ENCODE assay signal across 9 mouse cellular contexts in the genomic region with DNA sequence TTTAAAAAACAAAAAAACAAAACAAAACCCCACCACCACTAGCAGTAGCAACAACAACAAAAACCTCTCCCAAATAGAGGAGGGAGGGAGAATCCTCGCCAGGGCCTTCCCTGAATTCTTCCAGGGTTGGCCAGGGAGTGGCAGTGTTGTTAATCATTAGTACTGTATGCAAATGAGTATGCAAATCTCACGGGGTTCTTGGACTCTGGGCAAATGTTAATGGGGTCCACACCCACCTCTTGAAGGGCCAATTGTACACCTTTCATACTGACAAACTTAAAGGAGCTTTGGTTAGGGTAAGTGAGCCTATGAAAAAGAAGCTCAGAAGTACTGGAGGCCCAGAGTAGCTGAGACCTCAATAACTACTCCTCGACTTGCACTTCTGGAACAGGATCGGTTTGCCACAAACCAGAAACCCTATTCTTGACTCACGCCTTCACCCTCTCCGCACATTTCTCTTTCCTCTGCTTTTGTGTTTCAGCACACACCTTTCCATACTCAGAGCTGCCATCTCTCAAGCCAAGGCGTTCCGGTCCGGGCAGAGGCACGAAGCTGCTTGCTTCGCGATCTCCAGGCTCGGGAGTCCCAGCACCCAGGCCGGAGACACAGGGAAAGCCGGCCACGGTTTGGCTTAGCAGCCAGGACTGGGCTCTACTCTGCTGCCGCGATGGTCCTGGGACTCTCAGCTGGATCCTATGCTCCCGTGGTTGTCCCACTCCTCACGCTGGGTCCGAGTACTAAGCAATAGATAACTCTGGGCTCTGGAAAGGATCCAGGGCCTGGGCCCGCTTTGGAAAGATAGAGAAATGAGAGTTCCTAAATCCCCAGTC. TPM values are rescaled to one million over a fixed set of nuclear protein-coding genes. Genes with fewer than 3 reads are reported as not detected.
DNase-seq lines count a peak whose midpoint lies in the region; ATAC-seq and TF ChIP-seq lines count a peak whose summit lies in the region.
"Had no signal": no experiment of that assay in that cellular context is flagged by ENCODE, and none has a peak within 500 bp of the region (broad histone marks: within the 10 kb centered on the region; RNA-seq: fewer than 3 reads in every experiment).

No protein-coding gene starts in this region.

- intact Hi-C loops in heart, postnatal 10 days (cut with DNase I): loop anchor here (1.0 to 5.0 kb wide), 4 partner anchors 66 to 276 kb away; no protein-coding TSS in a partner anchor

- H3K36me3 ChIP-seq in embryonic facial prominence, embryonic 13.5 days: no peaks in the 10 kb centered on the region
- H3K36me3 ChIP-seq in lung, postnatal 0 days (ENCODE audit: insufficient read depth, low read length): no peaks in the 10 kb centered on the region

- no peak overlapping the region for H3K9ac ChIP-seq in embryonic facial prominence, embryonic 13.5 days
- H3K9ac ChIP-seq in lung, postnatal 0 days (replicated peaks; ENCODE audit: low read depth): no peak overlapping the region
- H3K9ac ChIP-seq: liver, embryonic 14.5 days had no signal

- 1% methylated on average over 22 of the region's 22 CpGs for WGBS in embryonic facial prominence, embryonic 13.5 days
- under 1% methylated on average over 22 of the region's 22 CpGs for WGBS in lung, postnatal 0 days

- peak overlapping the region; percentile 100 for H3K4me2 ChIP-seq in embryonic facial prominence, embryonic 13.5 days
- H3K4me2 ChIP-seq in lung, postnatal 0 days (replicated peaks; ENCODE audit: low read depth, low read length): peak overlapping the region; percentile 99

- peaks cover 83% of the 10 kb centered on the region for H3K27me3 ChIP-seq in embryonic facial prominence, embryonic 13.5 days
- H3K27me3 ChIP-seq in lung, postnatal 0 days (replicated peaks; ENCODE audit: insufficient read depth, low read length): peaks cover 31% of the 10 kb centered on the region

- peak; percentile 38 for TF ChIP-seq CTCF in lung, postnatal 0 days (IDR thresholded peaks at IDR 0.05)

- no peak for ATAC-seq in embryonic facial prominence, embryonic 13.5 days (ENCODE audit: insufficient number of reproducible peaks, insufficient read depth, low FRiP score, low TSS enrichment, low read depth)
- ATAC-seq in lung, postnatal 0 days: no peak

- H3K4me3 ChIP-seq in embryonic facial prominence, embryonic 13.5 days: peak overlapping the region; percentile 63
- H3K4me3 ChIP-seq in lung, postnatal 0 days (ENCODE audit: low read depth, low read length): no peak overlapping the region

- H3K9me3 ChIP-seq in embryonic facial prominence, embryonic 13.5 days: no peaks in the 10 kb centered on the region
- H3K9me3 ChIP-seq in lung, postnatal 0 days (ENCODE audit: low read length): no peaks in the 10 kb centered on the region

- H3K4me1 ChIP-seq in embryonic facial prominence, embryonic 13.5 days: peaks cover 25% of the 10 kb centered on the region
- 0 out of 2 replicates have a peak, but pooled peaks cover 5% of the 10 kb centered on the region for H3K4me1 ChIP-seq in lung, postnatal 0 days (ENCODE audit: insufficient read depth, low read depth, low read length)

- peak; percentile 40 for DNase-seq in ovary, postnatal 36 days (ENCODE audit: low spot score)
- DNase-seq in ovary, adult 18-20 months (ENCODE audit: low spot score): no peak
- DNase-seq in heart, postnatal 10 days: peak; percentile 40 to 59
- DNase-seq in kidney, postnatal 4 days: peak; percentile 56 to 62
- DNase-seq in lung, postnatal 0 days (ENCODE audit: low spot score): peak; percentile 17
- DNase-seq in right cerebral cortex, postnatal 36 days (ENCODE audit: low spot score in 2 of 2): peak; percentile 44 to 45
- no peak for DNase-seq in spleen, adult 12 weeks (ENCODE audit: low spot score)

- no peak for TF ChIP-seq EP300 in lung, postnatal 0 days (IDR thresholded peaks at IDR 0.05)

- no peak overlapping the region for H3K27ac ChIP-seq in embryonic facial prominence, embryonic 13.5 days
- no peak overlapping the region for H3K27ac ChIP-seq in lung, postnatal 0 days (ENCODE audit: low read length)
- H3K27ac ChIP-seq: liver, embryonic 14.5 days had no signal

RNA-seq across cellular contexts. Expression of a gene that starts 1.3 kb away (rescaled TPM):
- 0.44 and 0.85 TPM in 2 replicates for polyA plus RNA-seq in embryonic facial prominence, embryonic 13.5 days (2015; fragmentation: Nextera tagmentation; extraction: Ambion mirVana)
- 1 to 10 TPM; 1.7 to 2.2 TPM for total RNA-seq in heart, postnatal 10 days (2021)
- polyA plus RNA-seq in lung, postnatal 0 days (2015; fragmentation: Nextera tagmentation; extraction: Ambion mirVana): 0.13 TPM in 2 replicates

Comparison
In these comparisons a context has a peak if more than half of its experiments do, and no peak if none do; other contexts are left out.
1. DNase-seq: peak in ovary, postnatal 36 days (single experiment), heart, postnatal 10 days (2 of 2), kidney, postnatal 4 days (2 of 2), lung, postnatal 0 days (single experiment) and right cerebral cortex, postnatal 36 days (2 of 2); none in ovary, adult 18-20 months (single experiment) and spleen, adult 12 weeks (single experiment).